Mouse (Mus musculus) lung, adult 2 months (tissue): ENCODE data around the gene Slc25a13. TPM values are rescaled to one million over a fixed set of nuclear protein-coding genes. Genes with fewer than 3 reads are reported as not detected.

Experiments
- DNase-seq: peaks from one replicate; pipeline ENCODE4 v3.0.0; 2022
- H3K4me1 ChIP-seq: fragments of 200-500 bp; 2 replicates; pipeline ENCODE4 v1.6.1; 2011; ENCODE audit warnings: low read length; ENCODE audit not compliant: control insufficient read depth, insufficient read depth
- H3K4me3 ChIP-seq: fragments of 200-500 bp; replicated peaks from 2 replicates; pipeline ENCODE3; 2011; ENCODE audit warnings: low read depth, mild to moderate bottlenecking, control low read depth, low read length; ENCODE audit errors: extremely low read depth
- CTCF ChIP-seq: fragments of 200-500 bp; IDR thresholded peaks from 2 replicates; pipeline ENCODE4 v1.5.1; 2011; ENCODE audit warnings: mild to moderate bottlenecking, low read length, control low read depth; ENCODE audit not compliant: insufficient read depth
- POLR2A ChIP-seq: fragments of 200-500 bp; IDR thresholded peaks from 2 replicates; pipeline ENCODE4 v1.6.1; 2011; ENCODE audit warnings: low read depth, mild to moderate bottlenecking, control low read depth, low read length, borderline replicate concordance; ENCODE audit errors: extremely low read depth
- WGBS: fragments of 180-500 bp; shearing (Covaris S2); methylation state at CpG from one replicate; pipeline ENCODE4 v1.1.7; 2018; 5-methylcytosine and 5-hydroxymethylcytosine counted together
- polyA plus RNA-seq: library from polyadenylated mRNA; depleted of rRNA; stranded (reverse); fragments of >200 nt; gene quantifications from 2 replicates; pipeline ENCODE4 v1.2.3, GENCODE M21; 2012

Slc25a13 gene
- polyA plus RNA-seq, 1 experiment, result 2.7 TPM

GRCm38 (mm10) chr6:6101605-6102004 lies 115.4 kb downstream of the Slc25a13 start:
- 54% methylated on average over 4 of the region's 4 CpGs for WGBS
- no peak for DNase-seq
- H3K4me1 ChIP-seq, result peaks cover 2% of the 10 kb centered on the region; the same call in 1 of the 2 replicates
- TF ChIP-seq POLR2A (no peak), CTCF (no peak)
- no peak overlapping the region for H3K4me3 ChIP-seq

- Histone ChIP-seq H3K4me1 (peaks cover 2% of the 10 kb centered on the region; the same call in 1 of the 2 replicates), H3K4me3 (no peak overlapping the region)
- WGBS, result 63% methylated on average over 9 of the region's 9 CpGs
- no peak for DNase-seq
- TF ChIP-seq POLR2A, result no peak
- no peak for TF ChIP-seq CTCF
Measured at GRCm38 (mm10) chr6:6100892-6101480, 116.0 kb downstream of the Slc25a13 start.

- 75% methylated on average over 3 of the region's 3 CpGs for WGBS
- Histone ChIP-seq H3K4me3 (no peak overlapping the region), H3K4me1 (no peaks in the 10 kb centered on the region)
- no peak for TF ChIP-seq CTCF
- no peak for TF ChIP-seq POLR2A
- no peak for DNase-seq
Measured at GRCm38 (mm10) chr6:6093978-6094377, 123.0 kb downstream of the Slc25a13 start.

- H3K4me3 ChIP-seq, result no peak overlapping the region
- H3K4me1 ChIP-seq, result no peaks in the 10 kb centered on the region
- WGBS, result 67% methylated on average over 3 of the region's 3 CpGs
- DNase-seq, result no peak
- TF ChIP-seq CTCF, result no peak
- no peak for TF ChIP-seq POLR2A
Measured at GRCm38 (mm10) chr6:6093522-6093921, 123.5 kb downstream of the Slc25a13 start.

GRCm38 (mm10) chr6:6092497-6092896 lies 124.5 kb downstream of the Slc25a13 start:
- H3K4me1 ChIP-seq, result no peaks in the 10 kb centered on the region
- H3K4me3 ChIP-seq, result no peak overlapping the region
- no peak for TF ChIP-seq POLR2A
- TF ChIP-seq CTCF, result no peak
- no peak for DNase-seq
- WGBS, result 81% methylated on average over 10 of the region's 10 CpGs

GRCm38 (mm10) chr6:6091016-6091415 lies 126.0 kb downstream of the Slc25a13 start:
- WGBS, result 75% methylated on average over 3 of the region's 3 CpGs
- TF ChIP-seq CTCF (no peak), POLR2A (no peak)
- DNase-seq, result no peak
- Histone ChIP-seq H3K4me1 (no peaks in the 10 kb centered on the region), H3K4me3 (no peak overlapping the region)

GRCm38 (mm10) chr6:6088151-6088550 lies 128.8 kb downstream of the Slc25a13 start:
- no peak for DNase-seq
- TF ChIP-seq POLR2A (no peak), CTCF (no peak)

GRCm38 (mm10) chr6:6080484-6080883 lies 136.5 kb downstream of the Slc25a13 start:
- DNase-seq, result no peak

More at GRCm38 (mm10) chr6:6088151-6088550, 128.8 kb downstream of the Slc25a13 start:
- no peak overlapping the region for H3K4me3 ChIP-seq
- H3K4me1 ChIP-seq, result no peaks in the 10 kb centered on the region
- 36% methylated on average over 4 of the region's 4 CpGs for WGBS

GRCm38 (mm10) chr6:6077234-6077633 lies 139.7 kb downstream of the Slc25a13 start:
- H3K4me1 ChIP-seq, result no peaks in the 10 kb centered on the region
- 66% methylated on average over 4 of the region's 4 CpGs for WGBS
- DNase-seq, result no peak
- TF ChIP-seq CTCF, result no peak
- no peak for TF ChIP-seq POLR2A
- no peak overlapping the region for H3K4me3 ChIP-seq

More at GRCm38 (mm10) chr6:6080484-6080883, 136.5 kb downstream of the Slc25a13 start:
- TF ChIP-seq CTCF (no peak), POLR2A (no peak)
- no peaks in the 10 kb centered on the region for H3K4me1 ChIP-seq
- WGBS, result 86% methylated on average over 1 of the region's 1 CpGs
- H3K4me3 ChIP-seq, result no peak overlapping the region

- H3K4me3 ChIP-seq, result no peak overlapping the region
- no peaks in the 10 kb centered on the region for H3K4me1 ChIP-seq
- no peak for DNase-seq
- WGBS, result 92% methylated on average over 7 of the region's 7 CpGs
- no peak for TF ChIP-seq POLR2A
- no peak for TF ChIP-seq CTCF
Measured at GRCm38 (mm10) chr6:6075940-6076447, 141.0 kb downstream of the Slc25a13 start.
